Mouse (Mus musculus) monocyte, adult 5-6 weeks (primary cell): ENCODE measurements around the gene Gm5269. TPM values are rescaled to one million over a fixed set of nuclear protein-coding genes. Genes with fewer than 3 reads are reported as not detected.

Experiments used
- ATAC-seq: fragments of 153-309, 156-312 bp; replicated peaks from 2 replicates; pipeline ENCODE4 v1.8.0; 2017; ENCODE audit warnings: mild to moderate bottlenecking; ENCODE audit not compliant: low TSS enrichment, insufficient number of reproducible peaks, severe bottlenecking, poor library complexity, low FRiP score
- total RNA-seq: library from RNA; stranded (forward); fragments of 200-1000, 200-491, 200-594 nt; gene quantifications from 3 replicates; pipeline ENCODE4 v1.2.3, GENCODE M21; 2017

Gm5269 gene
- total RNA-seq: not detected in 3 replicates

- no peak for ATAC-seq
Observed at GRCm38 (mm10) chr1:45890173-45890572, at the start of gene Gm5269. Gene Gm5269, minus strand, starts transcription at chr1:45890273.

DNA sequence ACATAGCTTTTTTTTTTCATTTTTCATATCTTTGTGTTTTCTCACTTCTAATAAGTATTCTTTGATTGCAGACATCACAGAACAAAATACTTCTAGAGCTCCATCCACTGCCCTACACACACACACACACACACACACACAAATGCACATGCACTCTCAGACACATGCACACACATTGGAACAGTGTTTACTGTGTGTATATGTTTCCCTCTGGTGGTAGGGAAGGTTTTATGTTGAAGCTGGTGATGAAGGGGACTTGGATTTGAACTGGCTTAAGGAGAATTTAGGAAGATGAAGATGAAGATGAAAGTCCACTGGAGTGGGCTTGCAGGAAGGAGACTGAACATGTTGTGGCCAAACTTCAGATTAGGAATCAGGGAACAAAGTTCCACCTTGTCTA is 41.1 kb upstream of the Gm5269 start:
- ATAC-seq: no peak

GRCm38 (mm10) chr1:45926911-45927310 is 36.8 kb upstream of the Gm5269 start:
- ATAC-seq: no peak

DNA sequence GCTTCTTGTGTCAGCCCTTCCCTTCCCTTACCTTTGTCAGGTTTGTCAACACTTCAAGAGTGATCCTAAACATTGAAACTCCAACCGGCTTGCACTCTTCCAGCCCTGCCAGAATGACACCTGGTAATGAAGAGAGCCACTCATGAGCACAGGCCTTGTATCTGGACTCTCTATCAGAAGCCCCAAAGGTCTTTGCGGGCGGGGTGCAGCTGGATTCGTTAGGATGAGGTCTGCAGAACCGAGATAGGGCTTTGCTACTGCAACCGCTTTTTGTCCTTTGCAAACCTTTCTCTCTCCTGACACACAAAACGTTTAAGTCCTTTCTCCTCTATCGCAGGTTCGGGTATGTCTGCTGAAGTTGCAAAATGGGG is 36.3 kb upstream of the Gm5269 start, which contains the start of gene Slc40a1:
TSS of gene Slc40a1 (minus strand) at position 131 of the 371 bp plus-strand sequence.
- no peak for ATAC-seq

DNA sequence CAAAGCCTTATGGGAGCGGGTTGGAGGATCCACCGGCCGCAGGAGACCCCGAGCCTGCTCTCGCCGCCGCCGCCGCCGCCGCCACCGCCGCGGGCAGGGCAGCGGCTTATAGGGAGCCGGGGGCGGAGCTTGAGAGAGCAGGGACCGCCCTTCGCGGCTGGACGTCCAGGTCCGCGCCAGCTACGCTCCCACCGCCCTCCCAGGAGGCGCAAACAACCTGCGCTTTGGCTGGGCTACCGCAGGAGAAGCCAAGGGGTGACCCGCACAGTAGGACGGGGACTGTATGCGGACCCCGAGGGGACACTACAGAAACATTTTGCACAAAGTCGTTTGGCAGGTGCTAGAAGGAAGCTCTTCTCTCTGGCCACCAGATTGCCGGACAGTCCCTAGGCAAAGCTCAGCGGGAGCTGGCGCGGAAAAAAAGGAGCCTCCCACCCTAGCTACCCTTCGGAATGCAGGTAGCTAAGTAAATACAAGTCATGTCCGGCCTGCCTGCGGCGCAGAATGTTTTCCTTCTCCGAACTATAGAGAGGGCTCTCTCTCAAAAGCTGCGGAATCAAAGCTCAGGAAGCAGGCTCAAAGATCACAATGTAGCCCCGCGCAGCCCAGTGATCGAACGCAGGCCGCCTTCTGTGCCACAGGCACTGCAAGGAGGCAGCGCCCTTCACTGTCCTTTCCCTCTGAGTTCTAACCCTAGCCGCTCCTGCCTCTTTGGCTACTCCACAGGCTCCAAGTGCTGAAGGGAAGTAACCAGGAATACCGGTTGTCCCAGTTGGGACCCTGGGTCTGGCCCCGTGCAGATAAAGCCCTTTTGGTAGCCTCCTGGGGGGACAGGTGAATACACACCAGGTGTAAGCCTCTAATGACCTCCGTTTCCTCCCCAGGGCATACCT is 35.7 kb upstream of the Gm5269 start:
- ATAC-seq: no peak

GRCm38 (mm10) chr1:45925131-45925499 is 35.0 kb upstream of the Gm5269 start:
- no peak for ATAC-seq

- no peak for ATAC-seq
Observed at GRCm38 (mm10) chr1:45924516-45924915, 34.4 kb upstream of the Gm5269 start.

DNA sequence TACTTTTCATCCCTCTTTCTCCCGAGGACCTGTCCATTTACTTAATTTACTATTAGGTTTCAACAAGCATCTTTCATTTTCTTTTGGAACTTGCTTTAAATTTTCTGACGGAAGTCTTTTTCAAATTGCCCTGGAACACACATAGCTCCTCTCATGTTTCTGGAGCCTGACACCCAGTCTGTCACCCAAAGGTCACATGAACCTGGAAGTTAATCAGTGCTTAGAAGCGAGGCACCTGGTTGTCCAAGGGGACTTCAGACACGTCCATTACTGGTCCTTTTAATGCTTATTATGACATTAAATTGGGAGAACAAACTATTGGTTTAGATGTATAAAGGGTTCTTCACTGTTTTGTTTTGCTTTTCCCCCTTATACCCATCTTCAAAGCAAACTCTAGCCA is 33.2 kb upstream of the Gm5269 start:
- ATAC-seq: no peak

DNA sequence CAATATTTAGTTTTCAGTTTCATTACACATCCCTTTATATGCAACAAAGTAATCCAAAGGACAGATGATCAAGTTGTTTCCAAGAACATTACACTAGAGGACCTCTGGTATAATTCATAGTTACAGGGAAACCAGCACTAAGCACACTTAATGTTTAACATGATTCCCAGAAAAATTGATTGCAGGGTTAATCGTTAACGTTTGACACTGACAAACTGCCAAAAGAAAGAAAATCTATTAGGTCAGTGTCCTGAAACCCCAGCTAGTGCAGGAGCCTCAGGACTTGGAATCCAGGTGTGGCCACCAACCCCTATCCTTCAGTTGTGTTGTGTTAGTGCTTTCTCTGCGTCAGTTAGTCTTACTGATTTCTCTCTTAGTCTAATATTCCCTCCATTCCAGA is 30.6 kb upstream of the Gm5269 start:
- no peak for ATAC-seq

DNA sequence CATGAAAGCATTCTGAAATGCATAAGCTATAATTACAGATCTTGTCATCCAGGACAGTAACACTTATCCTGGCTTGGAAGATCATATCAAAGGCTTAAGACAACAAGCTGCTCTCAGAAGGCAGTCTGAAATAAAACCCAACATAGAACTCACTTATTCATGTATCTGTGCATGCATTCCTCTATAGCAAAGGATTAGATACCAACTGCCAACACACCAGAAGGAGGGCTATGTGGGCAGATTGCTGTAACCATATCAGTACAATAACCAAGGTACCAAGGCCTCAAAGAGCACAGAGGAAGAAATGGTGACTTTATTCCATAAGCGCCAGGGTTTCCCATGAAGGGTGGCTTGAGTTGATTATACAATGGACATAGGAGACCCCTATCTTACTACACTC is 29.7 kb upstream of the Gm5269 start:
- no peak for ATAC-seq

DNA sequence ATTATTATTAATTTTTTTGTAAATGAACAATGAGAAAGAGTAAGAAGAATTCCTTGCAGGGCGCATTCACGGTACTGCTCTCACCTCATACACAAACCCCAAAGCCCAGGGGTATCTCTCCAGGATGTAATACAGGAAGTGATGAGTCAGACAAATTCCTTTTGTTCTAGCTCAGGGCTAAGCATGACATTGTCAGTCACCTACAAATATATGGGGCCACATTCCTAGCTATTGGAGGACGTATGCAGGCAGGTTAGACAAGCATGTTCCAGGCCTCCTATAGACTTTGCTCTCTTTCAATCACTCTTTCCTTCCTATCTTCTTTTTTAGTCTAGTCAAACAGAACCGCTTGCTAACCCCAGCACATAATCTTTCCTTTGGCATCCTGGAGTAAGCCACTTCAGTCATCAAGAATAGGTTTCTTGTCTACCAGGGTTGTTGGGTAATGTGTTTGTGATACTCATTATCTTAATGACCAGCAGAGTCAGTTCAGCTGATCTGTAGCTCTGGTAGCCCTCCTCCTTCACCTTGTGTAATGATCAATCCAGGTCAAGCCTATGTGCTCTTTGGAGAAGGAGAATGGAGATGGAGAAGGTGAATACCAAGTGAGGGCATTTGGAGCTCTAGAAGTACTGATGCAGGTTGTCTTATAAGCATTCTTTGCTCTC is 27.2 kb upstream of the Gm5269 start:
- no peak for ATAC-seq

DNA sequence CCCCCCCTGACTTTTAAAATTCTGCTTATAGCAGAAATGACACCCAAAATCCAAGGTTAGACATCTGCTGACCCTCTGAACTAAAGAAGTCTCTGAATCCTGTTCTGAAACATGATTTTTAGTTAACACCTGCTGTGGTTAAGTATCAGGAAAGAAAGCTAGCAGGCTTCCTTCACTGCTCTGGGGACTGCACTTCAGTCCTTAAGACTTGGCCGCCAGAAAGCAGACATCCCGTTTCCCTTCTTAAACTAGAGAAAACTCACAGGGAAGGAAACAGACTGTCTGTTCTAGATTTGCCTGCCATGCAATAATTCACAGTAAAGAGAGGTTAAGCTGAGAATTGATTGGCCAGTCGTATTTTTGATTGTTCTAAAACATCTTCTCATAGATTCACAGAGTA is 26.1 kb upstream of the Gm5269 start:
- no peak for ATAC-seq

DNA sequence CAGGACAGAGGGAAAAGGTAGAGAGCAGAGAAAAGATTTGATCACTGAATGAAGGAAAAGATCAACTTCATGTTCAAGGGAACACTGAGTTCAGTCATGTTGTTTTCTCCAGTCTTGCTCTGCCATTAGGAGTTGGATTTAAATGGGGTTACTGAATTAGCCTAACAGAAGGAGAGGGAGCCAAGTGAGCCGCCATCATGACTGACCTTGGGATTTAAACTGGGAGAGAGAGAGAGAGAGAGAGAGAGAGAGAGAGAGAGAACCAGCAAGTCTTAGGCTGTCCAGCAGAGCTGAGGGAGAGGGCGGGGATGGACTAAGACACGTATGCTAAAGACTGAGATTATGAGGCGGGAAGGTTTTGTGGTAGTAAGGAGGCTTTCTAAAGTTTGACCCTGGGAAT is 24.2 kb upstream of the Gm5269 start:
- no peak for ATAC-seq

GRCm38 (mm10) chr1:45905107-45905821 is 15.2 kb upstream of the Gm5269 start:
- ATAC-seq: no peak

GRCm38 (mm10) chr1:45904161-45904560 is 14.1 kb upstream of the Gm5269 start:
- ATAC-seq: no peak

- ATAC-seq: no peak
Observed at GRCm38 (mm10) chr1:45898044-45898443, 8.0 kb upstream of the Gm5269 start.

- ATAC-seq: no peak
Observed at GRCm38 (mm10) chr1:45894168-45894912, 4.3 kb upstream of the Gm5269 start.

DNA sequence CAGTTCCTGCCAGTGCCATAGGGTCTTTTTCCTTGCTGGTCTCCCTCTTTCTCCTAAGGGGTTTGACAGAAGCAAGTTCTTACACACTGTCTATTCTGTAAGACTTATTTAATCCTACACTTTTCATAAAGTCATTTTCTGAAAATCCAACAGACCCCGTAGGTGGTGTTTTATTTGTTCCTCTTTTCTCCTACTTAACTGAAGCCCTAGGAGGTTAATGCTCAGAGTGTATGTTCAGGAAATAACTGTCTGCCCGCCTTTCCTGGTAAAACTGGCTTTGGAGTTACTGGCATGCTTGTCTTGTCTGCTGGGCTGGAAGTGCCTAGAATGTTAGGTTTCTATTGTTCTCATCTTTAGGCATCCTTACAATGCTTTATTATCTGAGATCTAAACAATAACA is 1.9 kb upstream of the Gm5269 start:
- ATAC-seq: no peak

DNA sequence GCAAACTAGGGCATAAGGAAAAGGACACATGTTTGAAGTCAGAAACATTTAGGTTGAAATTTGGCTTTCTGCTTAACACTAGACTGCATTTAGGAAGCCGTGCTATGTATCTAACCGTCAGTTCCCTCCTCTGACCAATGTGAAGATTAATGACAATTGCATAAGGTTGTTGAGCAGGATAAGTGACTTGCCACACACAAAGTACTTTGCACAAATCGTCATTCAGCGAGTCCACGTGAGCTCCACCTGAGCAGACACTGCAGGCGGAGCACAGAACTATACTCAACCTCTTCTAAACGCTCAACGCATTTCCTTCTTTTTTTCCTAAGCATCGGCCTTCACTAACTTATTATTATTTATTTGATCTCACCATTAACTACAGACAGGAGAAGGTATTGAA is 3.3 kb downstream of the Gm5269 start:
- ATAC-seq: no peak
